In genomic region chr9:60504378-60505285, GRCm38 (mm10) we compare ENCODE assay signal across 17 mouse cellular contexts. TPM values are rescaled to one million over a fixed set of nuclear protein-coding genes. Genes with fewer than 3 reads are reported as not detected.
DNase-seq lines count a peak whose midpoint lies in the region; ATAC-seq lines count a peak whose summit lies in the region.
"Had no signal": no experiment of that assay in that cellular context is flagged by ENCODE, and none has a peak within 500 bp of the region (broad histone marks: within the 10 kb centered on the region; RNA-seq: fewer than 3 reads in every experiment).

No protein-coding gene starts in this region.

- no peak overlapping the region for H3K4me2 ChIP-seq in heart, embryonic 16.5 days (ENCODE audit: low read depth, low read length)
- H3K4me2 ChIP-seq: hindbrain, embryonic 15.5 days; kidney, embryonic 15.5 days; liver, embryonic 12.5 days had no signal

- H3K36me3 ChIP-seq in heart, embryonic 10.5 days, result no peaks in the 10 kb centered on the region
- H3K36me3 ChIP-seq in heart, embryonic 16.5 days (ENCODE audit: control insufficient read depth, insufficient read depth), result no peaks in the 10 kb centered on the region
- H3K36me3 ChIP-seq: hindbrain, embryonic 15.5 days; liver, embryonic 12.5 days had no signal

- H3K27me3 ChIP-seq in heart, embryonic 10.5 days (ENCODE audit: insufficient read depth, poor library complexity, severe bottlenecking), result no peaks in the 10 kb centered on the region
- H3K27me3 ChIP-seq in heart, embryonic 16.5 days (ENCODE audit: control insufficient read depth, insufficient read depth, low read length), result no peaks in the 10 kb centered on the region
- H3K27me3 ChIP-seq: CH12.LX; hindbrain, embryonic 15.5 days; kidney, embryonic 15.5 days; liver, embryonic 12.5 days had no signal

- H3K4me1 ChIP-seq in heart, embryonic 10.5 days, result peaks cover 51% of the 10 kb centered on the region
- H3K4me1 ChIP-seq in heart, embryonic 16.5 days (ENCODE audit: control insufficient read depth, insufficient read depth, low read length), result peaks cover 23% of the 10 kb centered on the region

- intact Hi-C loops in heart, postnatal 36 days (cut with DNase I), result no loop called here

- 49% methylated on average over 14 of the region's 14 CpGs for WGBS in heart, embryonic 10.5 days
- WGBS in heart, embryonic 16.5 days, result 40% methylated on average over 14 of the region's 14 CpGs

- H3K4me3 ChIP-seq in heart, embryonic 10.5 days, result no peak overlapping the region
- H3K4me3 ChIP-seq in heart, embryonic 16.5 days (ENCODE audit: low read length), result no peak overlapping the region
- H3K4me3 ChIP-seq: gastrocnemius, adult 2 months; hindbrain, embryonic 15.5 days; kidney, embryonic 15.5 days; liver, embryonic 12.5 days had no signal

- no peaks in the 10 kb centered on the region for H3K9me3 ChIP-seq in heart, embryonic 10.5 days
- no peaks in the 10 kb centered on the region for H3K9me3 ChIP-seq in heart, embryonic 16.5 days (replicated peaks; ENCODE audit: control insufficient read depth, low read length)
- H3K9me3 ChIP-seq: hindbrain, embryonic 15.5 days; kidney, embryonic 15.5 days; liver, embryonic 12.5 days had no signal

- ATAC-seq in heart, embryonic 16.5 days (replicated peaks; ENCODE audit: extremely low read depth, insufficient read depth, low FRiP score), result peak; percentile 75
- ATAC-seq in erythroblast, adult 5-6 weeks (replicated peaks; ENCODE audit: low FRiP score, poor library complexity, severe bottlenecking), result no peak
- ATAC-seq: forebrain, embryonic 16.5 days; liver, embryonic 12.5 days had no signal

- H3K9ac ChIP-seq in heart, embryonic 16.5 days (ENCODE audit: low read length), result 0 out of 2 replicates have a peak overlapping the region, but pooled peaks have one; percentile 27
- H3K9ac ChIP-seq: hindbrain, embryonic 15.5 days; kidney, embryonic 15.5 days; liver, embryonic 12.5 days had no signal

- no peak for DNase-seq in heart, embryonic 10.5 days (ENCODE audit: low spot score)
- no peak for DNase-seq in heart, postnatal 36 days
- peak; percentile 55 for DNase-seq in 3134 (ENCODE audit: extremely low read depth, insufficient read length, low spot score)
- peak; percentile 12 for DNase-seq in NIH3T3 (ENCODE audit: low read depth)
- no peak for DNase-seq in cerebellum, adult 9-11 months
- DNase-seq: cerebellum, adult 2 months; gastrocnemius, adult 2 months; left cerebral cortex, postnatal 4 days; lung, postnatal 10 days; midbrain, embryonic 14.5 days had no signal

- peak overlapping the region; percentile 81 for H3K27ac ChIP-seq in heart, embryonic 10.5 days
- H3K27ac ChIP-seq in heart, embryonic 16.5 days (ENCODE audit: low read length), result peak overlapping the region; percentile 50
- H3K27ac ChIP-seq: gastrocnemius, adult 2 months; hindbrain, embryonic 15.5 days; kidney, embryonic 15.5 days; liver, embryonic 12.5 days had no signal

RNA-seq across cellular contexts. Expression of gene Thsd4, which starts 17.2 kb away (rescaled TPM):
- polyA plus RNA-seq in heart, embryonic 10.5 days (2016; fragmentation: Nextera tagmentation; extraction: Ambion mirVana), result 19.5 and 24.2 TPM in 2 replicates
- total RNA-seq in heart, postnatal 36 days (2021), result 1 to 10 TPM; 5.4 to 6.6 TPM
- polyA plus RNA-seq in heart, embryonic 16.5 days (2015; fragmentation: Nextera tagmentation; extraction: Ambion mirVana), result 7.9 and 8.2 TPM in 2 replicates
- not detected in 2 replicates for total RNA-seq in erythroblast, adult 5-6 weeks (2015; ENCODE audit: low replicate concordance)
- total RNA-seq in erythroblast, adult 5-6 weeks (2017; ENCODE audit: low replicate concordance), result not detected in 2 replicates
- total RNA-seq: CH12.LX had no signal

Comparison
In these comparisons a context has a peak if more than half of its experiments do, and no peak if none do; other contexts are left out.
1. DNase-seq: peak in 3134 (single experiment) and NIH3T3 (single experiment); none in heart, embryonic 10.5 days (single experiment), heart, postnatal 36 days (0 of 2) and cerebellum, adult 9-11 months (single experiment).
2. RNA of gene Thsd4, which starts 17.2 kb away (total RNA-seq): 5.4 to 6.6 TPM in heart, postnatal 36 days; not detected in erythroblast, adult 5-6 weeks; every median in the first group is over 4 times any median in the second.